Mouse (Mus musculus) intestine, embryonic 16.5 days (tissue): ENCODE measurements at regions not wholly inside any gene's neighbourhood (a gene's known extent, or its start where the extent isn't known, plus 50 kb on each side); places are given as distances from the start of the nearest gene placed in this dataset.
A peak's percentile ranks its signal among the peaks of the same experiment; 100 is the strongest.

ENCODE experiments used
- ATAC-seq: fragments of 200-750 bp; cut with Nextera tagmentation; 2 replicates; pipeline ENCODE4 v1.8.0; 2017; ENCODE audit warnings: moderate TSS enrichment, moderate library complexity
- H3K27ac ChIP-seq: fragments of 300-500 bp; sonication (generic); 2 replicates; pipeline ENCODE4 v1.5.1; 2014; ENCODE audit warnings: mild to moderate bottlenecking, low read length
- H3K27me3 ChIP-seq: fragments of 300-500 bp; sonication (generic); replicated peaks from 2 replicates; pipeline ENCODE4 v1.6.1; 2014; ENCODE audit warnings: low read length, control low read depth, mixed read lengths; ENCODE audit not compliant: control insufficient read depth, insufficient read depth
- H3K36me3 ChIP-seq: fragments of 300-500 bp; sonication (generic); 2 replicates; pipeline ENCODE4 v1.6.1; 2014; ENCODE audit warnings: low read length, control low read depth; ENCODE audit not compliant: control insufficient read depth, insufficient read depth
- H3K4me1 ChIP-seq: fragments of 300-500 bp; sonication (generic); 2 replicates; pipeline ENCODE4 v1.6.1; 2014; ENCODE audit warnings: low read length, control low read depth, mixed read lengths; ENCODE audit not compliant: control insufficient read depth, insufficient read depth
- H3K4me2 ChIP-seq: fragments of 300-500 bp; sonication (generic); 2 replicates; pipeline ENCODE4 v1.6.1; 2014; ENCODE audit warnings: low read depth, low read length, control low read depth
- H3K4me3 ChIP-seq: fragments of 300-500 bp; sonication (generic); 2 replicates; pipeline ENCODE4 v1.5.1; 2014; ENCODE audit warnings: mild to moderate bottlenecking, low read length
- H3K9ac ChIP-seq: fragments of 300-500 bp; sonication (generic); 2 replicates; pipeline ENCODE4 v1.6.1; 2014; ENCODE audit warnings: low read depth, low read length
- H3K9me3 ChIP-seq: fragments of 300-500 bp; sonication (generic); 2 replicates; pipeline ENCODE4 v1.6.1; 2016; ENCODE audit warnings: low read length, control low read depth; ENCODE audit not compliant: control insufficient read depth
- WGBS: fragments of 180-500 bp; shearing (Covaris S2); extraction: QIAGEN DNeasy Blood & Tissue Kit; methylation state at CpG from one replicate; pipeline ENCODE4 v1.1.7; 2014; 5-methylcytosine and 5-hydroxymethylcytosine counted together

DNA sequence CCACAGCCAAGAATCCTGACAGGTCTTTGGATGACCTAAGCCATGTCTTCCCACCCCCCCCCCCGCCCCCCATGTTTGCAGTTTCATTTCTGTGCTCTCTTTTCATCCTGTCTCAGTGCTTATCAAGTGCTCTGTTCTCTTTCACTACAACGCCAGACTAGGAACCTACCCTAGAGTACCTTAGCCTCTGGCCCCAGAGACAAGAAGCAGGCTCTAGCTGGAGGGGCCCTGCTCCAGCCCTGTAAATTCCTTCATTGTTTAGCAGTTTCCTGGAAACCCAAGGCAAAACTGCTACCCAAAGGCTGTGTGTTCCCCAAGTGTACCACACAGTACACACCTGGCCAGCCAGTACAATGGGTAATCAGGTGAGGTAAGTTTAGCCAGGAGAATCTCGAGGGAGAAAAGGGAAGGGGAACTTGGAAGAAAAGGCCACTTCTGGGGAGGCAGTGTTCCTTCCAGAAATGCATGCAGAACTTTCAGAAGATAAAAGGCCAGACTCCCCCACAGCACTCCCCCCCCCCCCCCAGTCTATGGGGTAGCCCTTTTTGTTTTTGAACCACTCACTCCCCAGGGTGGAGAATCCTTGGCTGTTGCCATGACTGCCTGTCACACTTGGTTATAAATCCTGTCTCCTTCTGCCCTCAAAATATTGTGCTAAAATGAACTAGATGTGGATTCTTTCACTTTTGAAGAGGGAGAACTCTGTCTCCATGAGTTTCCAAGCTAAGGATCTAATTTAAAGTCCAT lies 419.1 kb downstream of the Efnb2 start:
- no peaks in the 10 kb centered on the region for H3K27me3 ChIP-seq
- H3K27ac ChIP-seq, result peak overlapping the region; percentile 26; the same call in 1 of the 2 replicates
- H3K4me2 ChIP-seq, result no peak overlapping the region
- no peak overlapping the region for H3K4me3 ChIP-seq
- no peaks in the 10 kb centered on the region for H3K36me3 ChIP-seq
- WGBS, result 30% methylated on average over 3 of the region's 3 CpGs
- H3K9ac ChIP-seq, result no peak overlapping the region
- H3K4me1 ChIP-seq, result peaks cover 5% of the 10 kb centered on the region; the same call in 1 of the 2 replicates
- ATAC-seq, result peak; percentile 45; the same call in 1 of the 2 replicates
- H3K9me3 ChIP-seq, result no peaks in the 10 kb centered on the region

- Histone ChIP-seq H3K4me2 (no peak overlapping the region), H3K27me3 (no peaks in the 10 kb centered on the region), H3K9me3 (no peaks in the 10 kb centered on the region), H3K36me3 (no peaks in the 10 kb centered on the region), H3K27ac (no peak overlapping the region), H3K4me1 (peaks cover 5% of the 10 kb centered on the region; the same call in 1 of the 2 replicates), H3K4me3 (no peak overlapping the region), H3K9ac (no peak overlapping the region)
- ATAC-seq, result no peak
- WGBS, result 75% methylated on average over 9 of the region's 9 CpGs
Observed at GRCm38 (mm10) chr8:8241051-8241688, 419.9 kb downstream of the Efnb2 start.

DNA sequence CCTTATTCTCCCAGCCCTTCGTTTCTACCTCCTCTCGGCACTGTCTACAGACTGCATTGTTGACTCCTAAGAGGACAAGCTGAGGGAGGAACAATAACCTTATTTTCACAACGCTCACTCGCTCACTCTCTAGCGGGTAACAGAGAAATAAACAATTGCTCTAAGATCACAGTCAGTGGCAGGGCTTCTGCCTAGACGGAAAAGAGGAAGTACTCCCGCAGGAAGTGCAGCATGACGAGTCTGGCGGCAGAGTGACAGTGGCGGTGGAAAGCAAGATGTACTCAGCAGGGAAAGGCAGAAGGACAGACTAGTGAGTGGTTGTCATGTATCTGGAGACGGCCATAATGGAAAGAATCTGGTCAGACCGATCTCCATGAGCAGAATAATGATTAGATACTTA lies 421.6 kb downstream of the Efnb2 start:
- Histone ChIP-seq H3K9me3 (no peaks in the 10 kb centered on the region), H3K4me1 (peaks cover 5% of the 10 kb centered on the region; the same call in 1 of the 2 replicates), H3K4me3 (no peak overlapping the region), H3K4me2 (no peak overlapping the region), H3K27me3 (no peaks in the 10 kb centered on the region), H3K9ac (no peak overlapping the region), H3K36me3 (no peaks in the 10 kb centered on the region), H3K27ac (no peak overlapping the region)
- 72% methylated on average over 12 of the region's 12 CpGs for WGBS
- no peak for ATAC-seq

- no peak overlapping the region for H3K9ac ChIP-seq
- no peaks in the 10 kb centered on the region for H3K9me3 ChIP-seq
- H3K27ac ChIP-seq, result peak overlapping the region; percentile 56
- WGBS, result 55% methylated on average over 6 of the region's 6 CpGs
- H3K36me3 ChIP-seq, result no peaks in the 10 kb centered on the region
- peaks cover 5% of the 10 kb centered on the region; the same call in 1 of the 2 replicates for H3K4me1 ChIP-seq
- H3K4me2 ChIP-seq, result no peak overlapping the region
- H3K27me3 ChIP-seq, result no peaks in the 10 kb centered on the region
- ATAC-seq, result peak; percentile 89
- H3K4me3 ChIP-seq, result no peak overlapping the region
Observed at GRCm38 (mm10) chr8:8238051-8238450, 423.0 kb downstream of the Efnb2 start.

DNA sequence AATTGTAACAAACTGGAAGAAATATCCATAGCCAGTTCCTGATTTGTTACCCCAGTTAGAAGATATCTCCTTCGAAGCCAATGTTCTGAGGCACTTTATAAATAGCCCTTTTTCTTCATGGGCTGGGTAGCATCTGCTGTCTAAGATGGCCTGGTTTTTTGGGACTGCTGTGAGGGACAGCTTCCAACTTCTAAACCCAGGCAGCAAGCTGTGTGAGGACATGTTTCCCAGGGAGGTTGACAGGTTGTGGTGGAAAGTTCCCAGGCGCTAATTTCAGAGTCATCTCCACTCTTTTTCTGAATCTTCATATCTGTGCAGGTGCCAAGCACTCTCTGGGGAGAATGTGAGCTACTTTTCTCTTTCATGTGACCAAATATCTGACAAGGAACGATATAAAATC lies 427.4 kb downstream of the Efnb2 start:
- WGBS, result 76% methylated on average over 3 of the region's 3 CpGs
- no peak for ATAC-seq

GRCm38 (mm10) chr8:8233156-8233555 lies 427.9 kb downstream of the Efnb2 start:
- H3K27ac ChIP-seq, result no peak overlapping the region
- 77% methylated on average over 4 of the region's 4 CpGs for WGBS
- ATAC-seq, result no peak
- H3K4me3 ChIP-seq, result no peak overlapping the region
- no peak overlapping the region for H3K9ac ChIP-seq
- no peaks in the 10 kb centered on the region for H3K36me3 ChIP-seq
- peaks cover 5% of the 10 kb centered on the region; the same call in 1 of the 2 replicates for H3K4me1 ChIP-seq
- no peaks in the 10 kb centered on the region for H3K27me3 ChIP-seq
- H3K4me2 ChIP-seq, result no peak overlapping the region
- no peaks in the 10 kb centered on the region for H3K9me3 ChIP-seq

More for the DNA sequence above, 427.4 kb downstream of the Efnb2 start:
- no peak overlapping the region for H3K9ac ChIP-seq
- H3K27me3 ChIP-seq, result no peaks in the 10 kb centered on the region
- H3K4me2 ChIP-seq, result no peak overlapping the region
- no peak overlapping the region for H3K4me3 ChIP-seq
- no peak overlapping the region for H3K27ac ChIP-seq
- no peaks in the 10 kb centered on the region for H3K9me3 ChIP-seq
- H3K36me3 ChIP-seq, result no peaks in the 10 kb centered on the region
- peaks cover 5% of the 10 kb centered on the region; the same call in 1 of the 2 replicates for H3K4me1 ChIP-seq

GRCm38 (mm10) chr8:8231996-8232632 lies 428.9 kb downstream of the Efnb2 start:
- no peaks in the 10 kb centered on the region for H3K36me3 ChIP-seq
- 79% methylated on average over 13 of the region's 13 CpGs for WGBS
- no peak overlapping the region for H3K4me3 ChIP-seq
- ATAC-seq, result no peak
- H3K27ac ChIP-seq, result no peak overlapping the region
- H3K4me1 ChIP-seq, result no peaks in the 10 kb centered on the region
- H3K27me3 ChIP-seq, result no peaks in the 10 kb centered on the region
- no peak overlapping the region for H3K9ac ChIP-seq
- H3K9me3 ChIP-seq, result no peaks in the 10 kb centered on the region
- no peak overlapping the region for H3K4me2 ChIP-seq

- ATAC-seq, result no peak
- Histone ChIP-seq H3K4me1 (no peaks in the 10 kb centered on the region), H3K9me3 (no peaks in the 10 kb centered on the region), H3K9ac (no peak overlapping the region), H3K27ac (no peak overlapping the region), H3K36me3 (no peaks in the 10 kb centered on the region), H3K4me2 (no peak overlapping the region), H3K4me3 (no peak overlapping the region), H3K27me3 (no peaks in the 10 kb centered on the region)
- WGBS, result 72% methylated on average over 6 of the region's 6 CpGs
Observed at GRCm38 (mm10) chr8:8231308-8231985, 429.6 kb downstream of the Efnb2 start.

GRCm38 (mm10) chr8:8225994-8226393 lies 435.0 kb downstream of the Efnb2 start:
- Histone ChIP-seq H3K4me1 (no peaks in the 10 kb centered on the region), H3K27ac (peak overlapping the region; percentile 1; the same call in 1 of the 2 replicates), H3K4me2 (no peak overlapping the region), H3K4me3 (no peak overlapping the region), H3K27me3 (no peaks in the 10 kb centered on the region), H3K36me3 (no peaks in the 10 kb centered on the region), H3K9ac (no peak overlapping the region), H3K9me3 (no peaks in the 10 kb centered on the region)
- ATAC-seq, result peak; percentile 84
- 63% methylated on average over 2 of the region's 2 CpGs for WGBS
